Mouse (Mus musculus) heart, adult 2 months (tissue): Measurements from ENCODE around the gene Tdrd1.

ENCODE experiments used
- CTCF ChIP-seq: fragments of 200-600 bp; IDR thresholded peaks from 2 replicates; pipeline ENCODE4 v1.8.1; 2022; ENCODE audit warnings: antibody characterized with exemption, mild to moderate bottlenecking, moderate library complexity
- POLR2A ChIP-seq: fragments of 200-500 bp; IDR thresholded peaks from 2 replicates; pipeline ENCODE4 v1.6.1; 2011; ENCODE audit warnings: mild to moderate bottlenecking, low read depth, low read length, control low read depth; ENCODE audit not compliant: insufficient read depth

GRCm38 (mm10) chr19:56810641-56811146, 15.3 kb upstream of the Tdrd1 start:
- TF ChIP-seq CTCF (no peak), POLR2A (no peak)
